Mouse (Mus musculus) neural tube, embryonic 10.5 days (tissue): ENCODE measurements around the gene Cplx2.

ENCODE experiments used
- DNase-seq: peaks from one replicate; pipeline ENCODE4 v3.0.0-alpha.2; 2017; ENCODE audit warnings: low spot score; ENCODE audit errors: extremely low spot score

Cplx2 gene

DNA sequence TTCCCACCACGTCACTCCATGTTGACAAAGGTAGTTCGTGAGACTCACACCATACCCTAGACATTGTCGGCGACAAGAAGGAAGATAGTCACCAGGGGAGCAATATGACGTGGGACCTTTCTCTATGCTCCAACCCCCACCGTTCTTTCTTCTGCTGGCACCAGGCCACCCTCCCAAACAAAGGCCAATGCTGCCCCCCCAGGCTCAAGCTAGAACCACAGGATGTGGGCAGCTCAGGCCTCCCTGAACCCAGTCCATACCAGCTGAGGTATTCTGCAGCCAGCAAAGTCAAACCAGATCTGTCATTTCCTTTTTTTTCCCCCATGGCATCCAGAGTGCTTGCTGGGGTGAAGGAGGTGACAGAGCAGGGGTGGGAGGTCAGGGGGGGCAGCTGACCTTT, 3.4 kb upstream of the Cplx2 start:
- no peak for DNase-seq

DNA sequence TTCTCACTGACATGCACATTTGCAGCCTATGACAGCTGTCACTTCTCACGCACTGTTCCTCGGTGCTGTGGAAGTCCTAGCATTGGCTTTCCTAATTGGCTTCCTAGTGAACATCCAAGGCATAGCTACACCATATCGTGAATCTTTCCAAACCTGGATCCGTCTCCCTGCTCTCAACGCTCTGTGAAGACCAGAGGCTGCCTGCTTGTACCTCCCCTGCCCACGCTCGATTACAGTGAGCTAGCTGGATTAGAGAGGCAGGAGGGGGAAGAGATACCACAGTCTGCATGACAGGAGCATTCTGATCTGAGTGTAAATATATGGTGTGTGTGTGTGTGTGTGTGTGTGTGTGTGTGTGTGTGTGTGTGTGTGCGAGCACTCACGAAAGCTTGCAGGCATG, 3.0 kb upstream of the Cplx2 start:
- no peak for DNase-seq

DNA sequence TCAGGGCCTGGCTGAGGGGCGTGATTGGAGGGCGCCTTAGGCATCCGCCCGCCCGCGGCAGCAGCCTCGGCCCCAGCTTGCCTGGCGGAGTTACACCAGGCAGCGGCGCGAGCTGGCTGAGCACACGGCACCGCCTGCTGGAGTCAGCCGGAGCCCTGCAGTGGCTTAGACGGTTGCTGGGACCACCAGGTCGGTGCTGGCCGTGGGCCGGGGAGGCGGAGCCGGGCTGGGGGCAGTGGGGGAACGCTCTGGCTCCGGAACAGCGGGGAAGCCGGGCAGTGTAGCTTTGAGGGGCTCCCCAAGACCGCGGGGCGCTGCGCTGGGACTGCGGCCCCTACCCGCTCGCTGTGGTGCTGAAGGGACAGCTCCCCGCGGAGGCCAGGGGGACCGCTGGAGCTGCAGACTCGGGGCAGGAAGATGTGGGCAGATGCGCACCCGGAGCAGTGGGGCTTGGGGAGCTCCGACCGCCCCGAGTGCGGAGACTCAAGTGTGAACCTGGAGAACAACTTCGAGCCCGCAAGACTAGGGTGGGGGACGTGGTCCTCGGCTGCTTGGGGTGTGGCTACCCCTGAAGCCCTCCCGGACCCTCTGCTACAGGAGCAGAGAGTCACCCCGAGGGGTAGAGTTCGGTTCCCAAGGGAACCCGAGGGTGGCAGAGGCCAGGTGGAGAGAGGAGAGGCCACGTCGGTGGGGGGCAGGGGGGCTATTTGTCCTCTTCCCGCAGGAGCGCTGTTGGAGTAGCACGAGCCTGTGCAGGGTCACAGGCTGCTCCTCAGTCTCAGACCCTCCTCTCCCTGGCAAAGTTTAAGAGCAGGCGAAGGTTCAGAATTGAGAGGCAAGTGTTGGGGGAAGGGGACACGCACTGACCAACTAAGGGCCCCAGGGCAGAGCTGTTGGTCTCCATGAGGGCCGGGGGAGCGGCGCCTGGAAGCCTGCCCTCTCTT, 510 bp downstream of the Cplx2 start:
- peak; percentile 93 for DNase-seq

GRCm38 (mm10) chr13:54372665-54373064, 1.5 kb downstream of the Cplx2 start:
- peak; percentile 79 for DNase-seq

GRCm38 (mm10) chr13:54374106-54374706, 3.1 kb downstream of the Cplx2 start:
- no peak for DNase-seq

DNA sequence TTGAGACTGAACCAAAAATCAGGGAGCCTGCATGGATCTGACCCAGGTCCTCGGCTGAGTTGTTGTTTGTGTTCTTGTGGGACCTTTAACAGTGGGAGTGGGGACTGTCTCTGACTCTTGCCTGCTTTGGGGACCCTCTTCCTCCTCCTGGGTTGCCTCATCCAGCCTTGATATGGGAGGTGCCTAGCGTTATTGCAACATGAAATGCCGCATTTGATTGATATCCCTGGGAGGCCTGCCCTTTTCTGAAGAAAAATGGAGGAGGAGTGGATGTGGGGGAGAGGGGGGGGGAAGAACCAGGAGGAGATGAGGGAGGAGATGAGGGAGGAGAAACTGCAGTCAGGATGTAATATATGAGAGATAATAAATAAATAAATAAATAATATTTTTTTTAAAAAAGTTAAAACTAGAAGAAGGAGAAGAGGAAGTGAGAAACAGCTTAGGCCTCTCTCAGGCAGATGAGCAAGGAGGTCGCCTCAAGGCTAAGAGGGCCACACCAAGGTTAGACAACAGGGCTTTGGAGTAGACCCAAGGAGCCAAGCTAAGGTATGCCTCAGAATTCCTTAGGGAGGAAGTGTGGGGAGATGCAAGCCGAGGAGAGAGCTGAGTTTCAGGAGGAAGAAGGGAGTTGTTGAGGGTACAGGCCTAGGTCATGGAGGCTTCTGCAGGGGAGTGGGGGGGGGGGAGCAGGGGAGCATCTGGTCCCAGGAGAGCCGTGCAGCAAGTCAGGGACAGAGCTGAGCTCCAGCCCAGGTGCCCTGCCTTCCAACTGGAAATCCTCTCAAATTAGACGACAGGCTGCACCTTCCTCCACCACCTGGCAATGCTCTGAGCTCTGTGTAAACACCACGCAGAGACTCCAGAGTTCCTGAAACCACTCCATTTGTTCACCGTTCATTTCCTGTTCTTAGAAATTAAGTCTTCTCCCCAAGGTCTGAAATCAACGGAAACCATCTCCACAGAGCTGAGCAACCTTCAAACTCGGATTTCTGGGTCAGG, 4.6 kb downstream of the Cplx2 start:
- no peak for DNase-seq

GRCm38 (mm10) chr13:54376736-54377135, 5.6 kb downstream of the Cplx2 start:
- no peak for DNase-seq

DNA sequence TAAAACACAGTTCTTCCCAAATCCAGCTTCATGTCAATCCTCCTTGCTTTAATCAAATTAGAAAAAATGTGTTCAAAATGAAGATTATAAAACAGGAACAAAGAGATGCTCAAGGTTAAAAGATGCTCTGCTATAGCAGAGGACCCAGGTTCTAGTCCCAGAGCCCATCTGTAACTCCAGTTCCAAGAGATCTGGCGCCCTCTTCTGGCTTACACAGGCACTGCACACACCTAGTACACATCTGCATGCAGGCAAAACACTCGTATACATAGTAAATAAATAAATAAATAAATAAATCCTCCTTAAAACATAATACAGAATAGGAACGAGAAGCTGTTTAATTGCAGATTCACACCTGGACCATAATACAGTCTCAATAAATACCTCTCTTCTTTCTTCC, 6.9 kb downstream of the Cplx2 start:
- no peak for DNase-seq

DNA sequence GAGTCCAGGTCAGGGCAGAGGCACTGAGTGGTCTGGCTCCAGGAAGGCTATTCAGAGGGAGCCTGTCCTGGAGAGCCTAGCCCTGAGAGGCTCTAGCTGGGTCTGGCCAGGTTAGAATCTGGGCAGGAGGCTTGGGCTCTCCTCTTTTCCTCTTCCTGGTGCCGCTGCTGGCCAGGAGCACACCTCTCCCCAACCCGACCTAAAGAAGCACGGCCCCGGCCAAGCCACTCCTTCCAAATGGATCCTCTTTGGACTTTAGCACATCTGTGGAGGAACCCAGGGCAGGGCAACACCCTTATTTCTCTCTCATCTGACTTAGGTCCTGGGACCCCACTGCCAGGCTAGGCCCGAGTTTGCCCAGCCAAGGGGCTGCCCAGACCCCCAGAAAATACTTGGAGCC, 9.3 kb downstream of the Cplx2 start:
- DNase-seq = no peak

GRCm38 (mm10) chr13:54381396-54381795, 10.2 kb downstream of the Cplx2 start:
- DNase-seq = no peak

- DNase-seq = no peak
Measured at GRCm38 (mm10) chr13:54383531-54383930, 12.4 kb downstream of the Cplx2 start.

- DNase-seq = no peak
Measured at GRCm38 (mm10) chr13:54384518-54384917, 13.4 kb downstream of the Cplx2 start.

DNA sequence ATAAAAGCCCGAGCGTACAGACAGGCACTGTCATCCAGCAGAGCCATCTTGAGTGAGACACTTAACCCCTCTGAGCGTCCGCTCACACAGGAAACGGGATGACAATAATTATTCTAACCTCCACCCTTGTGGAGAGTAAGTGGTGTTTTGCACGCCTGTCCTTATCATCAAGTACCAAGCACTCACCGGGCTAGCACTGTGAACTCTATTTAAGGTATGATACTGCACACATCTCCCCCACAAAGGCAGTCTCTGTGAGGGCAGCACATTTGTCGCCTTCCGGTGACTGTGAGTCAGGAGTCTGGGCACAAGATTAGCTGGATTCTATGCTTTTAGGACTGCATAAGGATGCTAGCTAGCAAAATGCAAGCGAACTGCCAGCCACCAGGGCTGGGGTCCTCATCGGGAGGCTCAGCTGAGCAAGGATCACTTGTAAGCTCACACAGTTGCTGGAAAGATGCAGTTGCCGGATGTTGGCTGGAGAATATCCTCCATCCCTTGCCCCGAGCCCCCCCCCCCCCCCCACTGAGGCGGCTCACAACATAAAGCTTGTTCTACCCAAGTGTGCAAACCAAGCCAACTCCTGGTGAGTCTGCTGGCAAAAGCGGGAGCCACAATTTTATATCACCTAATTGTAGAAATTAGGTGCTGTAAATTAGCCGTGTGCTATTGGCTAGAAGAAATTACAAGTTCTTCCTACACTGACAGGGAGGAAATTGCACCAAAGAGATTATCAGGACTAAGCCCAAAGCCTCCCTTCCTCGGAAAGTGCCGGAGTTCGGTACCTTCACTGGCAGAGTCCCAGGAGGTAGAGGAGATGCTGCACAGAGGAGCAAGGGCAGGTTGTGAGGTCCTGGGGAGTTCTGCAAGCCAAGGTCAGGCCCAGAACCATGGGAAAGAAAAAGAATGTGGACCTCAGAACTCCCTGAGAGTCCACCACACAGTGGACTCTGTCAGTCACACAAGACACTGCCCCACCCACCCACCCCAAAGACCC, 14.2 kb downstream of the Cplx2 start:
- DNase-seq = no peak

- DNase-seq = no peak
Measured at GRCm38 (mm10) chr13:54389971-54390564, 18.9 kb downstream of the Cplx2 start.

GRCm38 (mm10) chr13:54390565-54391013, 19.4 kb downstream of the Cplx2 start:
- no peak for DNase-seq

GRCm38 (mm10) chr13:54391313-54391712, 20.2 kb downstream of the Cplx2 start:
- DNase-seq = no peak

GRCm38 (mm10) chr13:54397069-54397468, 25.9 kb downstream of the Cplx2 start:
- no peak for DNase-seq

- no peak for DNase-seq
Measured at GRCm38 (mm10) chr13:54400565-54401179, 29.5 kb downstream of the Cplx2 start.

DNA sequence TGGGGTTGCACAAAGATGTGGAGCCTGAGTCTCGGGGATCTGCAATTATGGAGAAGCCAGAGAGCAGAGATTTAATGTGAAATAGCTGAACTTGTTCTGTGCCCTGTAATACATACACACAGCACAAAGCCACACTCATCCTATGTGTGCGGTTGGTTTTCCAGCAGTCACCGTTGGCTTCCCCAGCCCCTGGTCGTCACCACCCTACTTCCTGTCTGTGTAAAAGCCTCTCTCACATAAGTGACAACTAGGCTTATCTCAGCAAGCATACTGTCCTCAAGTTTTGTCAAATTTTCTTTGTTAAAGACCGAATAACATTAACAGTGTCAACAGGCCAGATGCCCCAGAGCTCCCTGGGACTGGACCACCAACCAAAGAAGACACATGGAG, 30.0 kb downstream of the Cplx2 start:
- no peak for DNase-seq
